Mouse (Mus musculus) limb, embryonic 13.5 days (tissue): ENCODE measurements around the gene Sult1c2. TPM values are rescaled to one million over a fixed set of nuclear protein-coding genes. Genes with fewer than 3 reads are reported as not detected.

Source experiments
- polyA plus RNA-seq: library from polyadenylated mRNA; unstranded; fragments of >200 nt; fragmentation: Nextera tagmentation; extraction: Ambion mirVana; gene quantifications from 2 replicates; pipeline ENCODE4 v1.2.1, GENCODE M21; 2015

Gene Sult1c2
- polyA plus RNA-seq, 1 experiment from 2014 or later, result not detected

Other genes starting within 250 kb of the Sult1c2 start
- gene Sgo1, start 157.0 kb downstream of the Sult1c2 start, polyA plus RNA-seq, result 32.8 and 38.3 TPM in 2 replicates
- gene Sult1c1, start 144.3 kb upstream of the Sult1c2 start, polyA plus RNA-seq, result not detected in 2 replicates